Mouse (Mus musculus) lung, postnatal 25 days (tissue): Measurements from ENCODE around the gene Ttc7b.

Experiments
- DNase-seq: peaks from one replicate; pipeline ENCODE4 v3.0.0; 2022; ENCODE audit warnings: low spot score

Ttc7b gene

GRCm38 (mm10) chr12:100447161-100447560 is 73.5 kb downstream of the Ttc7b start:
- no peak for DNase-seq

- DNase-seq: no peak
Measured at GRCm38 (mm10) chr12:100445686-100446085, 74.9 kb downstream of the Ttc7b start.

GRCm38 (mm10) chr12:100445271-100445670 is 75.4 kb downstream of the Ttc7b start:
- DNase-seq: no peak

- DNase-seq: no peak
Measured at GRCm38 (mm10) chr12:100444671-100445165, 75.9 kb downstream of the Ttc7b start.

GRCm38 (mm10) chr12:100443452-100443851 is 77.2 kb downstream of the Ttc7b start:
- no peak for DNase-seq

GRCm38 (mm10) chr12:100441609-100442008 is 79.0 kb downstream of the Ttc7b start:
- no peak for DNase-seq

- DNase-seq: no peak
Measured at GRCm38 (mm10) chr12:100439883-100440282, 80.7 kb downstream of the Ttc7b start.

GRCm38 (mm10) chr12:100439145-100439755 is 81.4 kb downstream of the Ttc7b start:
- DNase-seq: peak; percentile 18

- no peak for DNase-seq
Measured at GRCm38 (mm10) chr12:100438509-100438908, 82.1 kb downstream of the Ttc7b start.

- DNase-seq: no peak
Measured at GRCm38 (mm10) chr12:100437862-100438261, 82.8 kb downstream of the Ttc7b start.

GRCm38 (mm10) chr12:100435763-100436162 is 84.9 kb downstream of the Ttc7b start:
- no peak for DNase-seq

- no peak for DNase-seq
Measured at GRCm38 (mm10) chr12:100431830-100432229, 88.8 kb downstream of the Ttc7b start.

- no peak for DNase-seq
Measured at GRCm38 (mm10) chr12:100429414-100430114, 91.1 kb downstream of the Ttc7b start.

- no peak for DNase-seq
Measured at GRCm38 (mm10) chr12:100428183-100428582, 92.4 kb downstream of the Ttc7b start.

GRCm38 (mm10) chr12:100426212-100426611 is 94.4 kb downstream of the Ttc7b start:
- DNase-seq: peak; percentile 28

- no peak for DNase-seq
Measured at GRCm38 (mm10) chr12:100425028-100425427, 95.6 kb downstream of the Ttc7b start.

- DNase-seq: no peak
Measured at GRCm38 (mm10) chr12:100422286-100422820, 98.3 kb downstream of the Ttc7b start.

GRCm38 (mm10) chr12:100421538-100421937 is 99.1 kb downstream of the Ttc7b start:
- DNase-seq: peak; percentile 67

GRCm38 (mm10) chr12:100420903-100421302 is 99.7 kb downstream of the Ttc7b start:
- no peak for DNase-seq

GRCm38 (mm10) chr12:100419946-100420874 is 100.4 kb downstream of the Ttc7b start:
- DNase-seq: no peak

GRCm38 (mm10) chr12:100415802-100416201 is 104.8 kb downstream of the Ttc7b start:
- no peak for DNase-seq

- no peak for DNase-seq
Measured at GRCm38 (mm10) chr12:100414717-100415398, 105.8 kb downstream of the Ttc7b start.
